Mouse (Mus musculus) E14TG2a.4 (cell line): ENCODE results near the gene Defa17.
"Not testable (repeated sequence)": the region's sequence is repeated elsewhere in the genome, so short reads cannot be mapped to it uniquely, and the experiment has no call there.

ENCODE experiments used
- CTCF ChIP-seq: conservative IDR thresholded peaks from 2 replicates; pipeline ENCODE4 v1.5.1; 2014; ENCODE audit warnings: low read length
- POU5F1 ChIP-seq: IDR thresholded peaks from 2 replicates; pipeline ENCODE4 v1.6.1; 2014; ENCODE audit warnings: low read length, borderline replicate concordance

- TF ChIP-seq CTCF, POU5F1: not testable (repeated sequence)
These were observed at the start of gene Defa17 for GRCm38 (mm10) chr8:21655480-21655879.
